Mouse (Mus musculus) stomach, embryonic 16.5 days (tissue): ENCODE measurements around the gene Nkiras2. TPM values are rescaled to one million over a fixed set of nuclear protein-coding genes. Genes with fewer than 3 reads are reported as not detected.

Experiments used
- ATAC-seq: fragments of 200-750 bp; cut with Nextera tagmentation; 2 replicates; pipeline ENCODE4 v1.8.0; 2017; ENCODE audit warnings: moderate number of reproducible peaks, moderate TSS enrichment; ENCODE audit not compliant: insufficient read depth, low FRiP score
- H3K27ac ChIP-seq: fragments of 300-500 bp; sonication (generic); 2 replicates; pipeline ENCODE4 v1.5.1; 2014; ENCODE audit warnings: low read length
- H3K27me3 ChIP-seq: fragments of 300-500 bp; sonication (generic); 2 replicates; pipeline ENCODE4 v1.6.1; 2014; ENCODE audit warnings: low read length, control low read depth, mixed read lengths; ENCODE audit not compliant: control insufficient read depth, insufficient read depth
- H3K36me3 ChIP-seq: fragments of 300-500 bp; sonication (generic); 2 replicates; pipeline ENCODE4 v1.6.1; 2014; ENCODE audit warnings: low read length; ENCODE audit not compliant: control insufficient read depth, insufficient read depth
- H3K4me1 ChIP-seq: fragments of 300-500 bp; sonication (generic); 2 replicates; pipeline ENCODE4 v1.6.1; 2014; ENCODE audit warnings: low read length, control low read depth, mixed read lengths; ENCODE audit not compliant: control insufficient read depth, insufficient read depth
- H3K4me2 ChIP-seq: fragments of 300-500 bp; sonication (generic); 2 replicates; pipeline ENCODE4 v1.6.1; 2014; ENCODE audit warnings: low read depth, low read length, mixed read lengths
- H3K4me3 ChIP-seq: fragments of 300-500 bp; sonication (generic); replicated peaks from 2 replicates; pipeline ENCODE4 v1.5.1; 2014; ENCODE audit warnings: mild to moderate bottlenecking, low read length
- H3K9ac ChIP-seq: fragments of 300-500 bp; sonication (generic); 2 replicates; pipeline ENCODE4 v1.6.1; 2014; ENCODE audit warnings: low read length
- H3K9me3 ChIP-seq: fragments of 300-500 bp; sonication (generic); replicated peaks from 2 replicates; pipeline ENCODE4 v1.6.1; 2016; ENCODE audit warnings: low read length, control low read depth; ENCODE audit not compliant: control insufficient read depth
- WGBS: fragments of 180-500 bp; shearing (Covaris S2); extraction: QIAGEN DNeasy Blood & Tissue Kit; methylation state at CpG from one replicate; pipeline ENCODE4 v1.1.7; 2014; 5-methylcytosine and 5-hydroxymethylcytosine counted together
- polyA plus RNA-seq: library from polyadenylated mRNA; unstranded; fragments of >200 nt; fragmentation: Nextera tagmentation; extraction: Ambion mirVana; gene quantifications from 2 replicates; pipeline ENCODE4 v1.2.1, GENCODE M21; 2015

Gene Nkiras2
- polyA plus RNA-seq, 1 experiment from 2014 or later, result 60.7 TPM

- Histone ChIP-seq H3K9me3 (no peaks in the 10 kb centered on the region), H3K4me1 (peaks cover 24% of the 10 kb centered on the region), H3K4me3 (peak overlapping the region; percentile 82), H3K4me2 (peak overlapping the region; percentile 57), H3K9ac (peak overlapping the region; percentile 92), H3K27ac (peak overlapping the region; percentile 94), H3K36me3 (no peaks in the 10 kb centered on the region), H3K27me3 (no peaks in the 10 kb centered on the region)
- peak; percentile 93 for ATAC-seq
- 0% methylated on average over 40 of the region's 40 CpGs for WGBS
Observed at GRCm38 (mm10) chr11:100619485-100619975, 486 bp downstream of the Nkiras2 start.

- Histone ChIP-seq H3K27ac (peak within 1 kb of the TSS; percentile 94), H3K9ac (peak within 1 kb of the TSS; percentile 92), H3K27me3 (no peaks in the 10 kb centered on the region), H3K4me3 (peak within 1 kb of the TSS; percentile 82), H3K4me1 (peaks cover 24% of the 10 kb centered on the region), H3K9me3 (no peaks in the 10 kb centered on the region), H3K36me3 (no peaks in the 10 kb centered on the region), H3K4me2 (peak within 1 kb of the TSS; percentile 72)
- WGBS, result 3% methylated on average over 11 of the region's 11 CpGs
- ATAC-seq, result no peak
Observed at GRCm38 (mm10) chr11:100619982-100620381, 938 bp downstream of the Nkiras2 start, which contains the start of gene Dnajc7. Gene Dnajc7, minus strand, starts transcription at chr11:100620168.

- peak; percentile 88 for ATAC-seq
- peaks cover 16% of the 10 kb centered on the region for H3K4me1 ChIP-seq
- peak overlapping the region; percentile 88 for H3K9ac ChIP-seq
- H3K4me3 ChIP-seq, result peak overlapping the region; percentile 75
- peaks cover 5% of the 10 kb centered on the region; the same call in 1 of the 2 replicates for H3K36me3 ChIP-seq
- no peaks in the 10 kb centered on the region for H3K27me3 ChIP-seq
- under 1% methylated on average over 24 of the region's 24 CpGs for WGBS
- H3K27ac ChIP-seq, result peak overlapping the region; percentile 93
- peak overlapping the region; percentile 56 for H3K4me2 ChIP-seq
- H3K9me3 ChIP-seq, result no peaks in the 10 kb centered on the region
Observed at GRCm38 (mm10) chr11:100622714-100623113, 3.7 kb downstream of the Nkiras2 start.

- ATAC-seq, result no peak
- peak overlapping the region; percentile 56 for H3K4me2 ChIP-seq
- H3K27ac ChIP-seq, result peak overlapping the region; percentile 93; the same call in 1 of the 2 replicates
- H3K27me3 ChIP-seq, result no peaks in the 10 kb centered on the region
- H3K36me3 ChIP-seq, result peaks cover 5% of the 10 kb centered on the region; the same call in 1 of the 2 replicates
- H3K9me3 ChIP-seq, result no peaks in the 10 kb centered on the region
- 28% methylated on average over 5 of the region's 5 CpGs for WGBS
- H3K9ac ChIP-seq, result peak overlapping the region; percentile 88; the same call in 1 of the 2 replicates
- peak overlapping the region; percentile 75 for H3K4me3 ChIP-seq
- peaks cover 12% of the 10 kb centered on the region for H3K4me1 ChIP-seq
Observed at GRCm38 (mm10) chr11:100623867-100624266, 4.8 kb downstream of the Nkiras2 start.

- Histone ChIP-seq H3K4me3 (no peak overlapping the region), H3K9ac (no peak overlapping the region), H3K36me3 (peaks cover 5% of the 10 kb centered on the region; the same call in 1 of the 2 replicates), H3K9me3 (no peaks in the 10 kb centered on the region), H3K27me3 (no peaks in the 10 kb centered on the region), H3K4me2 (no peak overlapping the region), H3K4me1 (peaks cover 12% of the 10 kb centered on the region), H3K27ac (peak overlapping the region; percentile 46)
- ATAC-seq, result no peak
- WGBS, result 93% methylated on average over 23 of the region's 23 CpGs
Observed at GRCm38 (mm10) chr11:100625754-100626700, 7.0 kb downstream of the Nkiras2 start.

DNA sequence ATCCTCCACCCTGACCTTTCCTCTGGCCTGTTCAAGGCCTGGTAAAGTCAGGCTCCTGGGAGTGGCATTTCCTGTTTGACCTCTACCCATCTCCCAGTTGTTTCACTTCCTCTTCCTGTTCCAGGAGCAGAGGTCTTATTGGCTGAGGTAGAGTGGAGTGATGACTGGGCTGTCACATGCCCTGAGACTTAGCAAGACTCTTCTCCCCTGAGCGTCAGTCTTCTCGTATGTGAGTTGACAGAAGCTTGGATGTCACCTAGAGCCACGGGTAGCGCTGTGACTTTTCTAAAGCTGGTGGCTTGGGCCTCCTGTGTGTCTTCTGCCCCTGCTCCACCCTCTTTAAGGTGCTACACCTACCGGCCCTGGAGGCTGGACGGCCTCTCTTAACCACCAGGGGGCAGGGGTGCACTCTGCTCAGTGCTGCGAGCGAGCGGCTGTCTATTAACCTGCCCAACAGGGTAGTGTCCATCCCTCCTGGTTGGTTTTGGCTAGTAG, 7.7 kb downstream of the Nkiras2 start:
- Histone ChIP-seq H3K27ac (peak overlapping the region; percentile 47), H3K9me3 (no peaks in the 10 kb centered on the region), H3K4me2 (no peak overlapping the region), H3K4me3 (no peak overlapping the region), H3K9ac (no peak overlapping the region), H3K27me3 (no peaks in the 10 kb centered on the region), H3K36me3 (peaks cover 5% of the 10 kb centered on the region; the same call in 1 of the 2 replicates), H3K4me1 (peaks cover 12% of the 10 kb centered on the region)
- peak; percentile 57; the same call in 1 of the 2 replicates for ATAC-seq
- WGBS, result 24% methylated on average over 9 of the region's 9 CpGs

- no peak overlapping the region for H3K9ac ChIP-seq
- 87% methylated on average over 5 of the region's 5 CpGs for WGBS
- H3K4me1 ChIP-seq, result peaks cover 12% of the 10 kb centered on the region
- H3K4me3 ChIP-seq, result no peak overlapping the region
- no peak for ATAC-seq
- no peak overlapping the region for H3K27ac ChIP-seq
- H3K27me3 ChIP-seq, result no peaks in the 10 kb centered on the region
- no peaks in the 10 kb centered on the region for H3K9me3 ChIP-seq
- H3K4me2 ChIP-seq, result no peak overlapping the region
- H3K36me3 ChIP-seq, result peaks cover 5% of the 10 kb centered on the region; the same call in 1 of the 2 replicates
Observed at GRCm38 (mm10) chr11:100628056-100628455, 9.0 kb downstream of the Nkiras2 start.

GRCm38 (mm10) chr11:100628862-100629352, 9.9 kb downstream of the Nkiras2 start:
- H3K9me3 ChIP-seq, result no peaks in the 10 kb centered on the region
- 44% methylated on average over 13 of the region's 13 CpGs for WGBS
- H3K27ac ChIP-seq, result no peak overlapping the region
- peaks cover 7% of the 10 kb centered on the region for H3K4me1 ChIP-seq
- no peak overlapping the region for H3K4me3 ChIP-seq
- ATAC-seq, result no peak
- H3K4me2 ChIP-seq, result no peak overlapping the region
- peaks cover 5% of the 10 kb centered on the region; the same call in 1 of the 2 replicates for H3K36me3 ChIP-seq
- H3K27me3 ChIP-seq, result no peaks in the 10 kb centered on the region
- no peak overlapping the region; the same call in 1 of the 2 replicates for H3K9ac ChIP-seq
